Mouse (Mus musculus) forebrain, embryonic 13.5 days (tissue): ENCODE measurements around the gene Cyp2d22. TPM values are rescaled to one million over a fixed set of nuclear protein-coding genes. Genes with fewer than 3 reads are reported as not detected.
A peak's percentile ranks its signal among the peaks of the same experiment; 100 is the strongest.
"Not testable (repeated sequence)": the region's sequence is repeated elsewhere in the genome, so short reads cannot be mapped to it uniquely, and the experiment has no call there.

Source experiments
- ATAC-seq: fragments of 200-750 bp; cut with Nextera tagmentation; 2 replicates; pipeline ENCODE4 v1.8.0; 2017
- H3K27ac ChIP-seq: fragments of 300-500 bp; sonication (generic); 2 replicates; pipeline ENCODE4 v1.5.1; 2015; ENCODE audit warnings: inconsistent platforms, mild to moderate bottlenecking, moderate library complexity
- H3K27me3 ChIP-seq: fragments of 300-500 bp; sonication (generic); 2 replicates; pipeline ENCODE4 v1.6.1; 2015; ENCODE audit warnings: mild to moderate bottlenecking, inconsistent platforms
- H3K36me3 ChIP-seq: fragments of 300-500 bp; sonication (generic); 2 replicates; pipeline ENCODE4 v1.6.1; 2015; ENCODE audit warnings: mild to moderate bottlenecking, inconsistent platforms; ENCODE audit not compliant: poor library complexity, severe bottlenecking
- H3K4me1 ChIP-seq: fragments of 300-500 bp; sonication (generic); 2 replicates; pipeline ENCODE4 v1.6.1; 2015; ENCODE audit warnings: inconsistent platforms
- H3K4me2 ChIP-seq: fragments of 300-500 bp; sonication (generic); 2 replicates; pipeline ENCODE4 v1.6.1; 2015; ENCODE audit warnings: inconsistent platforms, mild to moderate bottlenecking, moderate library complexity
- H3K4me3 ChIP-seq: fragments of 300-500 bp; sonication (generic); 2 replicates; pipeline ENCODE4 v1.5.1; 2015; ENCODE audit warnings: mild to moderate bottlenecking, inconsistent platforms
- H3K9ac ChIP-seq: fragments of 300-500 bp; sonication (generic); 2 replicates; pipeline ENCODE4 v1.6.1; 2015; ENCODE audit warnings: mild to moderate bottlenecking, inconsistent platforms
- H3K9me3 ChIP-seq: fragments of 300-500 bp; sonication (generic); replicated peaks from 2 replicates; pipeline ENCODE4 v1.6.1; 2016; ENCODE audit warnings: inconsistent platforms
- WGBS: fragments of 180-500 bp; shearing (Covaris S2); methylation state at CpG from one replicate; pipeline ENCODE4 v1.1.7; 2015; 5-methylcytosine and 5-hydroxymethylcytosine counted together
- polyA plus RNA-seq: library from polyadenylated mRNA; unstranded; fragments of >200 nt; fragmentation: Nextera tagmentation; extraction: Ambion mirVana; gene quantifications from 2 replicates; pipeline ENCODE4 v1.2.1, GENCODE M21; 2015

The Cyp2d22 gene
- polyA plus RNA-seq, 1 experiment from 2014 or later = 1.7 TPM

DNA sequence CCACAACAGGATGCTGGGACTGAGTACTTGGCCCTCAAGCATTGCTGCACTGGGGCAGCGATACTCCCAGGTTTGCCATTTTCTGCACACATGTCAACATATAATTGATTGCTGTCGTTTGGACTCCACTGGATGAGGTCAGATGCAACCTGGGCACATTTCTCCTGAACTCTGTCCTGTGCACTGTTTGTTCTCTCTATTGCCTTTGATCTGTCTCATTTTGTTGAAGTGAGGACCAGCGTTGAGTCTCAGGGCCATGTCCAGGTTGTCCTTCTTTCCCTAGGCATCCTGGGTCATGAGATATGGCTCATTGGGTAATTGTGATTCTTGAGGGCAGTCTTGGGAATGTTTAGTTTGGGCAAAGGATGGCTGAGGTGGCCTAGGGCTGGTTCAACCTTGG lies 15.9 kb upstream of the Cyp2d22 start:
- not testable (repeated sequence) for H3K4me1 ChIP-seq, H3K27me3 ChIP-seq, H3K9me3 ChIP-seq, H3K4me3 ChIP-seq, ATAC-seq, H3K36me3 ChIP-seq, H3K4me2 ChIP-seq, H3K9ac ChIP-seq, H3K27ac ChIP-seq
- 83% methylated on average over 3 of the region's 3 CpGs for WGBS

DNA sequence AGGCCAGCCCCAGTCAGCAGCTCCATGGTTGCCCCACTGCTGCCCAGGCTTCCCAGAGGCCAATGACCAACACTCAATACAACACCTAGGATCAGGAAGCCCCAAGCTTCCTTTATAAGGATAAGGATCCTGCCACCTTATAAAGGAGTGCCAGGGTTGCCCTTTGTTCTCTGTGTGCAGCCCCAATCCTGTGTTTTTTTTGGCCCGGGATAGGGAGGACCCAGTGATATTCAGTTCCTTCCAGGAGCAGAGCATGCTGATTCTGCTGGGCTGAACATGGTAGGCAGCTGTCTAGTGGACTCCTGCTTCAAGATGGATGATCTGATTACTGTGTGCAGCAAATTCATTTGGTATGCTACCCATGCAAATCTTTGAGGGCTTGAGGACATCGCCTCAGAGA lies 13.9 kb upstream of the Cyp2d22 start, which contains the start of gene Cyp2d11:
Gene Cyp2d11 (minus strand): TSS at position 101 of the 400 bp plus-strand sequence.
- not testable (repeated sequence) for H3K27me3 ChIP-seq, H3K9ac ChIP-seq, H3K4me3 ChIP-seq, ATAC-seq, H3K36me3 ChIP-seq, H3K4me1 ChIP-seq, H3K9me3 ChIP-seq, H3K27ac ChIP-seq, H3K4me2 ChIP-seq
- WGBS = 86% methylated on average over 2 of the region's 2 CpGs

DNA sequence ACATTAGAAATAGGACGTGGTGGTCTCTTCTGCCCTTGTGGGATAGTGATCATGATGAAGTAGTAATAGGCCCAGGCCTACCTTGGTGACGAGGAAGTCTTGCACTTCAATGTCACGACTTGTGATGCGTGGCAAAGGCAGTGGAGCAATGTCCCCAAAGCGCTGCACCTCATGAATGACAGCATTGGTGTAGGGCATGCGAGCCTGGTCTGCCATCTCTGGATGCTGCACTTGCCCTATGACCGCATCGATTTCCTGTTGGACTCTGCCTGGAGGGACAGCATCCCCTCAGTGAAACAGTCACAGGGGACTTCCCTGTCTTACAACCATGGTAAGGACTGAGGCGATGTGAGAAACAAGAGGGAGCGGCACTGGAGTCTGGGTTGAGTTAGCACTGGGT lies 9.9 kb upstream of the Cyp2d22 start:
- H3K4me2 ChIP-seq, H3K36me3 ChIP-seq, H3K27me3 ChIP-seq, ATAC-seq, H3K4me1 ChIP-seq, H3K4me3 ChIP-seq, H3K9ac ChIP-seq, H3K27ac ChIP-seq, H3K9me3 ChIP-seq: not testable (repeated sequence)
- 93% methylated on average over 10 of the region's 10 CpGs for WGBS

DNA sequence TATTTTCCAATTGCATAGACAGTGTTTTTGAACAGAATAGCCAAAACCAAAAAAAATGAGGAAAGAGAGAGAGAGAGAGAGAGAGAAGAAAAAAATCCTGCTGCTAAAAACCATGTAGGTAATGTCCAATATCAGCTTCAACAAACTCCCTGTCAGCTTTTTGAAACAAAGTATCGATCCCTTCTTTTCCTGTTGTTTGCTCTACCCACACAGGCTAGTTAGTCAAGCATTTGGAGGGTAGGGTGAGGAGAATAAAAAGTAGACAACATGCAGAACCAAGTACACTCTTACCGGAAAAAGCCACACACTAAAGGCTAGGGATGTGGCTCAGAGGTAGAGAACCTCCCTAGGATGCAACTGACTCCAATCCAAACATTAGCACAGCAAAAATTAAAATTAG lies 5.7 kb upstream of the Cyp2d22 start:
- H3K4me1 ChIP-seq = peaks cover 3% of the 10 kb centered on the region
- WGBS = 84% methylated on average over 2 of the region's 2 CpGs
- no peak overlapping the region for H3K4me3 ChIP-seq
- no peaks in the 10 kb centered on the region for H3K9me3 ChIP-seq
- H3K27ac ChIP-seq = no peak overlapping the region
- no peak for ATAC-seq
- no peaks in the 10 kb centered on the region for H3K36me3 ChIP-seq
- H3K27me3 ChIP-seq = no peaks in the 10 kb centered on the region; the same call in 1 of the 2 replicates
- H3K9ac ChIP-seq = no peak overlapping the region
- H3K4me2 ChIP-seq = no peak overlapping the region

DNA sequence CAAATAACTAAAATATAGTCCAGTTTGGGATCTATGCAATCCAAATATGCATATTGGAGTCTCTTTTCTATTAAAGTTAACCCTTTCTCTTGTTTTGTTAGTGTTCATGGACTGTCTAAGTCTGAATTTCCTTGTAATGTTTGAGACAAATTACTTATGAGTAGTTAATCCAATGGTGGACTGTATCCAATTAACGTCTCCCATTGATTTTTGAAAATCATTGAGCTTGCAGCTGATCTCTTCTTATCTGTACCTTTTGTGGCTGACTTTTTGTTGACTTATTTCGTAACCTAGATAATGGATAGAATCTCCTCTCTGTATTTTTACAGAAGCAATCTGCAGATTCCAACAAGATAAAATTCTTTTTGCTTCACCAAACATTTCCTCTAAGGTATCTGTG lies 2.4 kb upstream of the Cyp2d22 start:
- Histone ChIP-seq H3K4me3 (no peak overlapping the region), H3K9ac (no peak overlapping the region), H3K27ac (no peak overlapping the region), H3K36me3 (no peaks in the 10 kb centered on the region), H3K9me3 (no peaks in the 10 kb centered on the region), H3K4me2 (no peak overlapping the region), H3K27me3 (no peaks in the 10 kb centered on the region), H3K4me1 (peaks cover 16% of the 10 kb centered on the region)
- 91% methylated on average over 2 of the region's 2 CpGs for WGBS
- ATAC-seq = no peak

DNA sequence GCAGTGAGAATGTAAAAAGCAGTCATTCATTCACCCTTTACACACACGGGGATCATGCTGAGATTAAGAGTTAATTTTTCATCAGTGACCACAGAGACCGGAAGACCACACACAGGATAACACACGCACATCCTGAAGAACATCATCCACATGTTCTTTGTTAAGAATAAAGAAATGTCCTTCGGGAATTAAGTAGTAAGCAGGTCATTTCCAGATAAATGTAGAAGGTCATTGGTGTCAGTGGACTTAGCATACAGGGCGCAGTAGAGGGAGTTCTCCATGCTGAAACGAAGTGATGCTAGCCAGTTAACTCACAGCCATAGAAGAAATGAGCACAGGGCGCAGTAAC lies 628 bp upstream of the Cyp2d22 start:
- Histone ChIP-seq H3K9ac (peak overlapping the region; percentile 28; the same call in 1 of the 2 replicates), H3K36me3 (no peaks in the 10 kb centered on the region), H3K4me1 (peaks cover 29% of the 10 kb centered on the region), H3K27me3 (no peaks in the 10 kb centered on the region), H3K4me3 (peak overlapping the region; percentile 35), H3K27ac (no peak overlapping the region), H3K9me3 (no peaks in the 10 kb centered on the region), H3K4me2 (peak overlapping the region; percentile 60)
- 39% methylated on average over 7 of the region's 7 CpGs for WGBS
- no peak for ATAC-seq

DNA sequence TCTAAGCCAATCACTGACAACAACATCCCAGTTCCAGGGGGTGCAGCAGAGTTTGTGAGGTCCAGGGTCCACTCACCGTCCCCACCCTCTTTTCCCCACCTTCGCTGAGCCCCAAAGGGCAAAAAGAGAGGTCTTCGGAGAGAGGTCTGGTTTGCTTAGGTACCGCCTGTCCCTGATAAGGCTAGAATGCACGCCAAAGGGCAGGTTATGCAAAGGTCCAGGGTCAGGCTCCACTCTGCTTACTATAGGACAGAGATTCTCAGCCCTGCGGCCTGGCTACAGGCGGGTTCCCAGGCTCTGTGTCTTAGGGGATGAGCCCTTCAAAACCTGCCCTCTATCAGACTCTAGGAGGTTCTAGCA lies 569 bp downstream of the Cyp2d22 start:
- Histone ChIP-seq H3K4me2 (peak overlapping the region; percentile 60), H3K27me3 (no peaks in the 10 kb centered on the region), H3K9me3 (no peaks in the 10 kb centered on the region), H3K4me3 (peak overlapping the region; percentile 35), H3K4me1 (peaks cover 29% of the 10 kb centered on the region), H3K27ac (no peak overlapping the region), H3K9ac (peak overlapping the region; percentile 24), H3K36me3 (no peaks in the 10 kb centered on the region)
- WGBS = 19% methylated on average over 7 of the region's 7 CpGs
- ATAC-seq = 0 out of 2 replicates have a peak, but pooled peaks have one; percentile 13

DNA sequence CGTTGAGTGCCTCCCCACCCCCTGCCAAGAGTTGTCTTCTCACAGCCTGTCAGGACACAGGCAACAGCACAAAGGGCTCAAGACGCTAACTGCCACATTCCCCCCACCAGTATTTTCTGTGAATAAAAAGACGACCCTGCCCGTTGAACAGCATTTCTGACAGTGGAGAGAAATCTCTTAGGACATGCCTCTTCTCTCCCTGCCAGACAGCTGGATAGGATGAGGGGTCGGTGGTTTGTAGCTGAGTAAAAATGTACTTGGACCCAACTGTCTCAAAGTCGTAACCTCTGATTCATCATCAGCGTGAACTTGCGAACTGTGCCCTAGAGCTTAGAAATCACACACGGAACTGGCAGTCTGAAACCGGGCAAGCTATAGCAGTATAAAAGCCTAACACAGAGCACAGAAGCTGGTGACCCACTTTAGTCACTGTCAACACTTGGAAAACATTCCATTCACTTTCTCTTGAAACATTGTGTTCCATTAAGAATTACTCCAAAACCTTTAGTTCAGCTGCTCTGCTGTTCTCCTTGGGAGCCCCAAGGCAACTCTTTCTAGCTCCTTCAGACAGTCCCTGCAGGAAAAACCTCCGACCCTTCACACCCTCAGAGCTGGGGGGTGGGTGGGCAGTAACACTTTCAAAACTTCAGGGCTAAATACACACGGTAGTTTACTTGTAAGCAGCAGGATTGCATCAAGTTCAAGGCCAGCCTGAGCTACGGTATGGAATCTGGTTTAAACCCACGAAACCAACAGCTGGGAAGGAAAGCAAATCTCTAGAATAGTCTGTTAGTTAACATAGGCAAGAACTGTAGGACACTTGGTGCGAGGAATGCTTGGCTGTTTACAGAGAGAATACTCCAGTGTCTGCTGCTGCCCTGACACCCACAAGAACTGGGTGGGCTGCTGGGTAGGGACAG lies 1.5 kb downstream of the Cyp2d22 start:
- Histone ChIP-seq H3K4me2 (no peak overlapping the region), H3K27ac (no peak overlapping the region), H3K4me3 (no peak overlapping the region), H3K9me3 (no peaks in the 10 kb centered on the region), H3K9ac (no peak overlapping the region), H3K27me3 (no peaks in the 10 kb centered on the region), H3K4me1 (peaks cover 29% of the 10 kb centered on the region), H3K36me3 (no peaks in the 10 kb centered on the region)
- WGBS = 57% methylated on average over 15 of the region's 15 CpGs
- no peak for ATAC-seq

DNA sequence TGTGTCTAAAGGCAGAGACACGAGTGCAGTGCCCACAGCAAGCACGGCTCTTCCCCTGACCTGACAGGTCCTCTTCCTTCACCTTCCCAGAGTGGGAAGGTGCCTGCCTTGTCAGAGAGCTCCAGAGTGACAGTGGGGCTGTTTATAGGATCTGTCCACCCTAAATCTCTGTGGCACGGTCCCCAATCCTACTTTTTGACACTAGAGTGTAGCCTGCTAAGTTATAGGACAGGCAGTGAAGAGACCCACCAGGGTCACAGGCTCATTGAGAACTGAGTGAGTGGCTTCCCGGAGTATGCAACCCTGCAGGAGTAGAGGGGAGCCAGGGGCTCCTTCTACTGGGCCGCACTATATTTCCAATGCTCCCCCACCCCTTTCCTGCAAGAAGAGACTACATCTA lies 2.4 kb downstream of the Cyp2d22 start:
- H3K27ac ChIP-seq = no peak overlapping the region
- no peaks in the 10 kb centered on the region for H3K9me3 ChIP-seq
- H3K36me3 ChIP-seq = no peaks in the 10 kb centered on the region
- no peaks in the 10 kb centered on the region for H3K27me3 ChIP-seq
- 76% methylated on average over 5 of the region's 5 CpGs for WGBS
- H3K4me3 ChIP-seq = no peak overlapping the region
- H3K9ac ChIP-seq = no peak overlapping the region
- peaks cover 29% of the 10 kb centered on the region for H3K4me1 ChIP-seq
- ATAC-seq = no peak
- H3K4me2 ChIP-seq = no peak overlapping the region

DNA sequence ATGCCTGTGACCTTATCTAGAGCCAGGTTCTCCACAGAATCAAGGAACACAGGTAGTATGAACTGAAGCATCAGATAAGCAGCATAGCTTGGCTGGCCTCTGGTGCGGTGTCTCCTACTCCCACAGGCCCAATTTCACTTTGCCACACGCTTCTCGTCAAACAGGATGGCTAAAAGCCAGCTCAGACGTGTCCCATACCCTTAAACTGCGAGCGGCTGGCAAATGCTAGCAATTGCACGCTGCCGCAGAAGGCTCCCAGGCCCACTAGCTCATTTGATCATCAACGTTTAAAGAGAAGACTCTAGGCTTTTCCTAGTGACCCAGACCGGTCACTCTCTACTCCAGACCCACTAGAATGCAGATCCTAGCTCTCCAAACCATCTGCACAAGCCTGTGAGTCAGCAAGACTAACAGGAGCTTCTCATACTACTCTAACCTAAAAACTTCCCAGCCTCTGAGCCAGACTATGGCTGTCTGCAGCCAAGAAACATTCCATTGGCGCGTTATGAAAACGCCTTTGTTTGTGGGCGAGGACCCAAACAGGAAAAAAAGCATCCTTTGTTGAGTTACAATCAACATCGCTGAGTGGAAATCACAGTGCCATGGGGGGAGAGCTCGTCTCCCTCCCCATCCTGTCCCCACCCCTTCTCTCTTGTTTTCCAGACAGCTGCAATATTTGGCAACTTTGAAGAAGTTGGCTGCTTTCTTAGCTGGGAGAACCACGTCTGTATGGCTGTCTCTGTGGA lies 3.5 kb downstream of the Cyp2d22 start:
- H3K4me1 ChIP-seq = peaks cover 29% of the 10 kb centered on the region
- no peaks in the 10 kb centered on the region for H3K36me3 ChIP-seq
- no peak overlapping the region for H3K9ac ChIP-seq
- H3K27ac ChIP-seq = peak overlapping the region; percentile 55
- no peak for ATAC-seq
- no peaks in the 10 kb centered on the region for H3K9me3 ChIP-seq
- no peaks in the 10 kb centered on the region for H3K27me3 ChIP-seq
- WGBS = 53% methylated on average over 17 of the region's 17 CpGs
- no peak overlapping the region for H3K4me3 ChIP-seq
- H3K4me2 ChIP-seq = no peak overlapping the region

DNA sequence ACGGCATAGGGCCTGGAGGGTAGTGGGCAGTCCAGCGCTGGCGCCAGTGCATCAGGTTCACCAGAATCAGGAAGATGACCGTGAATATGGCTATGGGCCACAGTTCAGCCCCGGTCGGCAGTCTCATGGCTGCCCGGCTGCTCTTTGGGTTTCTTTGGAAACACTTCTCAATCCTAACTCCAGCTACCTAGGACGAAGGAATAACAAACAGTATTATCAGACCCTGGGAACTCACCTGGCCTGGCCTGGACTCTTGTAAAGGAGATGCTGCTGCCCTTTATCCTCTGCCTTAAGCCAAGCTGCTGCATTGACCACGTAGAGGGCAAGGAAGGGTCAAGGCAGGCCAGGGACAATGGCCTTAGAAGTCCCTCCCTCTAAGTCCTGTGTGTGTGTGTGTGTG lies 4.2 kb downstream of the Cyp2d22 start:
- H3K9me3 ChIP-seq = no peaks in the 10 kb centered on the region
- no peak for ATAC-seq
- peak overlapping the region; percentile 55 for H3K27ac ChIP-seq

DNA sequence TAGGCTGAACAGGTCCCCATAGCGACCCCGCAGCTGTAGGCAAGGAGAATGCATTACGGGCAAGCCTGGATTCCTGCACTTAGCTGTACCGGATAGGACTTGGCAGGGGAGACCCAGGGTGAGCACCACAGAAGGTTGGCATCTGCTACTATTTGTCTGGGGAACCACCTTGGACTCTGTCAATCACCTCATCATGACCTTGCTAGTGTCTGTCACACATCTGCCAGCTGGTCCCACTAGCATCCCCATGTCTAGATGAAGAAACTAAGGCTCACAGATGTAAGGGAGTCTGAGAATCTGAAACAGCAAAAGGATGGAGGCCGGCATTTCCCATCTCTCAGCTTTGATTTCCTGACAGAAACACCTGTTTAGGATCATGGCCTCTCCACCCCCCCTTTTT lies 5.6 kb downstream of the Cyp2d22 start:
- WGBS = 81% methylated on average over 5 of the region's 5 CpGs
- Histone ChIP-seq H3K9me3 (no peaks in the 10 kb centered on the region), H3K4me3 (no peak overlapping the region), H3K27me3 (no peaks in the 10 kb centered on the region), H3K9ac (no peak overlapping the region), H3K36me3 (no peaks in the 10 kb centered on the region), H3K4me2 (no peak overlapping the region), H3K27ac (no peak overlapping the region), H3K4me1 (peaks cover 17% of the 10 kb centered on the region)
- ATAC-seq = no peak

More for the DNA sequence above, 4.2 kb downstream of the Cyp2d22 start:
- H3K4me1 ChIP-seq = peaks cover 27% of the 10 kb centered on the region
- no peak overlapping the region for H3K4me2 ChIP-seq
- H3K27me3 ChIP-seq = no peaks in the 10 kb centered on the region
- WGBS = 90% methylated on average over 9 of the region's 9 CpGs
- no peaks in the 10 kb centered on the region for H3K36me3 ChIP-seq
- H3K9ac ChIP-seq = no peak overlapping the region
- H3K4me3 ChIP-seq = no peak overlapping the region
